Mouse (Mus musculus): Measurements from ENCODE around the gene Dph2.

DNA sequence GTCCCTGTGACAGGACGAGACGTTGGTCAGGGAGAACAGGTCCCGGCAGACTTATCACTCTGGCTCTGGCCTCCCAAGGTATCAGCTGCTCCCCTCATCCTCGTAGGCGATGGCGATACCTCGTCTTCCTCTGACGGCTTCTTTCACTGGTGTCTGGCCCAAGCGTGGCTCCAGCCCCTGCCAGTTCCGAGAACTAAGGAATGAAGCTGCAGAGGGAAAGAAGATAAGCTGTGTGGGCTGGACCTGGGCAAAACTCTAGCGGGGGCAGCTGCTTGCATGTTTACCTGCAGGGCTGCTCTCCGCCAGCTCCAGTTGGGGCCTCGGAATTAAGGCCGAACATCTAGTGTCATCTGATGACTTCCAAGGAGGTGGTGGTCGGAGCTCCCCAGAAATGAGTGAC, 2.4 kb downstream of the Dph2 start:
- no peak for TF ChIP-seq CTCF (IDR thresholded peaks at IDR 0.05; ENCODE audit: extremely low read depth, insufficient read length, insufficient replicate concordance, low read depth, low read length)
- no peak for TF ChIP-seq POLR2A (IDR thresholded peaks at IDR 0.05; ENCODE audit: low read depth, low read length)

Data from small intestine, adult 2 months (tissue).